Mouse (Mus musculus) right cerebral cortex, postnatal 14 days (tissue): ENCODE results near the gene Nans.

ENCODE experiments used
- DNase-seq: peaks from one replicate; pipeline ENCODE4 v3.0.0; 2022

Gene Nans

DNA sequence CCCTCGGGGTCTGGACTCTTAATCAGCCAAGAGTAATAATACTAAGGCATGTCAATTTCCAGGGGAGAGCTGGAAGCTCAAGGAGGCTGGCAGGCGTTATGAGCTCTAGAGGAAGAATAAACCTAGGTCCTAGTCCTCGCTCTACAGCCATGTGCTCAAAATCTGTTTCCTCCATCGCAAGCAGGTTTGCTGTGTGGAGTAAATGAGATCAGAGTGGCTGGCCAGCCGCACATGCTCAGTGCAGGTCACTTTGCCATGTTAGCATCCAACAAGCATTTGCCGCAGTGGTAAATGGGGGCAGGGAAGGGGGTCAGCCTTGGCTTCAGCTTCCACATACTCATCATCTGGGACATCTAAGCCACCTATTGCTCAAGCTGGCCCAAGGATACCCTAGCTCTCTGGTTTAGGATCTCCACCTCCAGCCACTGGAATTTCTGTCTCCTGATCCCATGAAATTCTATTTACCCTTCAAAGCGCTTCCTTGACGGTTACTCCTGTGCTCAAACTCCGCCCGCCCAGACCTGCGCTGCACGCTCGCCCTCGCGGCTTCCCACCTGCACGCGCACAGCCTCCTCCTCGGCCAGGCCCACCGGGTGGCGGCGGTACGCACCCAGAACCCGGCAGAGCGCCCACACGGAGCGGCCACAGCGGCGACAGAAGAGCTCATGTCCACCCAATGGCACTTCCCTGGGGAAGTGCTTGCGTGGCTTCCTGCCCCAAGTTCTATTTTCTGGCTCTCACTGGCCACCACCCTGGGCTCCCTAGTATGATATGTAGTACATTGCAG lies 45.1 kb downstream of the Nans start:
- DNase-seq, result no peak

- no peak for DNase-seq
Measured at GRCm38 (mm10) chr4:46535094-46535830, 46.2 kb downstream of the Nans start.

- no peak for DNase-seq
Measured at GRCm38 (mm10) chr4:46535840-46536361, 46.9 kb downstream of the Nans start, which contains the start of gene Trim14. Gene Trim14 (minus strand): TSS chr4:46536141.

DNA sequence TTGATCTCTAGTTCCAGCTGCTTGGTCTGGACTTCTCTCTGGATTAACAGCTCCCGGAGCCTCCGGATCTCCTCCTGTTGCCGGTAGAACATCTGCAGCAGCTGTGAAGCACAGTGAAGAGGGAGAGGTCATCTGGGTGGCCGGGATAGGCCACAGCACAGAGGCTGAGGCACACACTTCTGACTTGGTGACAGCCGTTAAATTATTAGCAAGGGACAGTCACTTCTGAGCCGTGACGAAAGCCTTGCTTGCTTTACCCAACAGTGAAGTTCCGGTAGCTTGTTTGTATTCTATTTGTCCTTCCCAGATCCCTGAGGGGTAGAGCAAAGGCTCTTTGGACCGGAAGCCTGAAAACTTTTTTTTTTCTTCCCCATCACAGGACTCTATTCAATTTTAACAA lies 50.1 kb downstream of the Nans start:
- no peak for DNase-seq

DNA sequence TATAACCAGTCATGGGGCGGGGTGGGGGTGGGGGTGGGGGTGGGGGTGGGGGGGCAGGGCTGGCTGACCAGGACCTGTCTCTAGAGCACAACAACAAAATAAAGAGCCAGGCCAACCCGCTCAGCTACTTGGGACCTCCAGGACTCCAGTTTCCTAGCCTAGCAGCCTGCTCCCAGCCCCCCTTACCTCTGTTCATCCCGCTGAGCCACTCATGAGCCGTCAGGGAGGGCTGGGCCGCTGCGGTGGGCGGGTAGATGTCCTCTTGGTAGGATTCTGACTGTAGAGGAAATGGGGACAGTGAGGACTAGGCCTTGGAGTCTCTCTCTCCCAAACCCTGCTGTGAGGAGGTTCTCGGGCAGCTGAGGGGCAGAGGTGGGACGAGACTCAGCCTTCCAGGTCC lies 52.7 kb downstream of the Nans start:
- no peak for DNase-seq

GRCm38 (mm10) chr4:46543366-46544050 lies 54.5 kb downstream of the Nans start:
- DNase-seq, result no peak

DNA sequence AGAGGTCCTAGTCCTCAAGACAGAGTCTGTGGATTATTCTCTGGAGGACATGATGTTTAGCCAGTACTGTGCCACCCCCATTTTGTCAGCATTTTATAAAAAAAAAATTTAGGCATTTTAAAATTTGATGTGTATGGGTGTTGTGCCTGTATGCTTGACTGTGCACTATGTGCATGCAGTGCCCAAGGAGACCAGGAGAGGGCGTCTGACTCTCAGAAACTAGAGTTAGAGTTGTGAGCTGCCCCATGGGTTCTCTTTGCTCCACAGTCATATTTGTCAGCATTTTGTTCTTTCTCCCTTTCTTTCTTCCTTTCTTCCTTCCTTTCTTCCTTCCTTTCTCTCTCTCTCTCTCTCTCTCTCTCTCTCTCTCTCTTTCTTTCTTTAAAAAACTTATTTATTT lies 55.3 kb downstream of the Nans start:
- DNase-seq, result peak; percentile 45

DNA sequence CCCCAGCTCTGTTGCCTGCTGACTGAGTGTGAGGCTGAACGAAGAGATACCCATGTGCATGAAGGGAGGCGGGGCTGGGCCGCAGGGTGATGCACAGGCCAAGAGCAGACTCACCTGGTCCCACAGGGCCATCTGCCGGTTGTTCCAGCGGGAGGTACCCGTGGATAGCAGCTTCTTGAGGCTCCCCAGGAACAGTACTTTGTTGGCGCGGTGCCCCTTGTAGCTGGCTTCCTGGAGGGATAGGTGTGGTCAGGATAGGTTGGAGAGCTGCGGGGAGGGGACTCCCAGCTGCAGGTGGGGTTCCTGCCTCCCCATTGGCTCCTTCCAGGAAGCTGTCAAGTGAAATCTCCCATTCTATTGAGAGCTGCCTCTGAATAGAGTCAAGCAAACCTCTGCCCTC lies 56.5 kb downstream of the Nans start:
- no peak for DNase-seq

GRCm38 (mm10) chr4:46546709-46547108 lies 57.7 kb downstream of the Nans start:
- no peak for DNase-seq

GRCm38 (mm10) chr4:46549979-46550378 lies 60.9 kb downstream of the Nans start:
- DNase-seq, result no peak

- DNase-seq, result no peak
Measured at GRCm38 (mm10) chr4:46550406-46550805, 61.4 kb downstream of the Nans start.
